Mouse (Mus musculus): Measurements from ENCODE around the gene Gm973.

The Gm973 gene

GRCm38 (mm10) chr1:59549036-59549675 lies 33.1 kb downstream of the Gm973 start:
- H3K36me3 ChIP-seq (ENCODE audit: control insufficient read depth, insufficient read depth, low read length, poor library complexity, severe bottlenecking): no peaks in the 10 kb centered on the region
- H3K27me3 ChIP-seq (ENCODE audit: control insufficient read depth, insufficient read depth, low read length, poor library complexity, severe bottlenecking): no peaks in the 10 kb centered on the region
- DNase-seq (ENCODE audit: low read depth, low spot score): no peak

- no peaks in the 10 kb centered on the region for H3K36me3 ChIP-seq (ENCODE audit: control insufficient read depth, insufficient read depth, low read length, poor library complexity, severe bottlenecking)
- no peaks in the 10 kb centered on the region for H3K27me3 ChIP-seq (ENCODE audit: control insufficient read depth, insufficient read depth, low read length, poor library complexity, severe bottlenecking)
- DNase-seq (ENCODE audit: low read depth, low spot score): no peak
Measured at GRCm38 (mm10) chr1:59550227-59550626, 34.2 kb downstream of the Gm973 start.

DNA sequence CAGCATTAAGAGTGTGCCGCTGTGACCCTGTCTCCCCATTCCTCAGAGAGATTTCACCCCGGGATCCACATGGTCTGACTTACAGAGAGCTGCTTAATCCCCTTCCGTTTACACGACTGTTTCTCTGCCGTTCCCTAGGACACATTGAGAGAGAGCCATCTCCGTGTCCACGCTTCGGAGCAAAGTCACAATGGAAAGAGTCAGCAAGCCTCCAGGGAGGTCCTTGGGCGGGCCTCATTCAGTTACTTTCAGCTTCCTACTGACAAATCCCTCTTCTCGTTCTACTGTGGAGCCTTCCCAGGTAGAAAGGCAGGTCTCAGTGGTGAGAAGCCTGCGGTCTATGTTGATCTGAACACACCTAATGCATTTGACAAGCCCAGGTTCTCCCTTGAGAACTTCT lies 34.9 kb downstream of the Gm973 start:
- Histone ChIP-seq H3K27me3 (ENCODE audit: control insufficient read depth, insufficient read depth, low read length, poor library complexity, severe bottlenecking) (no peaks in the 10 kb centered on the region), H3K36me3 (ENCODE audit: control insufficient read depth, insufficient read depth, low read length, poor library complexity, severe bottlenecking) (no peaks in the 10 kb centered on the region)
- no peak for DNase-seq (ENCODE audit: low read depth, low spot score)

DNA sequence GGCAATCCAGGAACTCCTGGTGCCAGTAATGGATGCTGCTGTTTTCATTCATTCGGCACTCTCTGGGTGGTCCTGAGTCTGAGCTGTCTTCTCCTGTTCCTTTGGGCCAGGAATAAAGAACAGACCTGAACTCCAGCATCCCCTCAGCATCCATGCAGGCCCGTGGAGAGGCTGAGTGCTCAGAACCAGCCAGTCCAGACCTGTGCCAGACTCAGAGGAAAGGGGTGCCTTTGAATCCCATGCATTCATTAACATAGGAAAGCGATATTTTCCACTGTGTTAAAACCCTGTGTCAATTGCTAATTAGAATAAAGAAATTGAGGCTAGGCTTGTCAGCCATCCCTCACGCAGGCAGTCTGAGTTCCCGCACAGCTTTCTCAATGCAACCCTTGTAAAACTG lies 37.6 kb downstream of the Gm973 start:
- H3K36me3 ChIP-seq (ENCODE audit: control insufficient read depth, insufficient read depth, low read length, poor library complexity, severe bottlenecking): no peaks in the 10 kb centered on the region
- H3K27me3 ChIP-seq (ENCODE audit: control insufficient read depth, insufficient read depth, low read length, poor library complexity, severe bottlenecking): no peaks in the 10 kb centered on the region
- DNase-seq (ENCODE audit: low read depth, low spot score): no peak

GRCm38 (mm10) chr1:59563581-59563980 lies 47.5 kb downstream of the Gm973 start:
- Histone ChIP-seq H3K27me3 (ENCODE audit: control insufficient read depth, insufficient read depth, low read length, poor library complexity, severe bottlenecking) (no peaks in the 10 kb centered on the region), H3K36me3 (ENCODE audit: control insufficient read depth, insufficient read depth, low read length, poor library complexity, severe bottlenecking) (no peaks in the 10 kb centered on the region)
- no peak for DNase-seq (ENCODE audit: low read depth, low spot score)

- no peak for DNase-seq (ENCODE audit: low read depth, low spot score)
- Histone ChIP-seq H3K36me3 (ENCODE audit: control insufficient read depth, insufficient read depth, low read length, poor library complexity, severe bottlenecking) (no peaks in the 10 kb centered on the region), H3K27me3 (ENCODE audit: control insufficient read depth, insufficient read depth, low read length, poor library complexity, severe bottlenecking) (no peaks in the 10 kb centered on the region)
Measured at GRCm38 (mm10) chr1:59565804-59566203, 49.7 kb downstream of the Gm973 start.

DNA sequence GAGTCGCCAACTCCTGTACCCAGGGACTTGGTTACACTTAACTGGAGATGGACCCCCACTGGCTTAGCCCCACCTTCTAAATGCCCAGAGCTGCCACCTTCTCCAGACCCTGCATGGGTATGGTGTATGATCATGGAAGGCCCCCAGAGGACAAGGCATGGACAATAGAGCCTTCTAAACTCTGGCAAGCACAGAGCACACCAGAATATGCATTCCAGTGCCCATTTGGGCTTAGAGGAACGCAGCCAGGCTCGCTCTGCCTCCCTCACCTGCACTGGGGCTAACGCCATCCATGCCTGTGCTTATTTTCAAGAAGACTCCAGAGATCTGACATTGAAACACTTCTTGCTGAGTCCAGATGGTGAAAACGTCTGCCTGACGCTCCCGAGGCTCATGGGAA lies 50.2 kb downstream of the Gm973 start:
- Histone ChIP-seq H3K36me3 (ENCODE audit: control insufficient read depth, insufficient read depth, low read length, poor library complexity, severe bottlenecking) (no peaks in the 10 kb centered on the region), H3K27me3 (ENCODE audit: control insufficient read depth, insufficient read depth, low read length, poor library complexity, severe bottlenecking) (no peaks in the 10 kb centered on the region)
- no peak for DNase-seq (ENCODE audit: low read depth, low spot score)

DNA sequence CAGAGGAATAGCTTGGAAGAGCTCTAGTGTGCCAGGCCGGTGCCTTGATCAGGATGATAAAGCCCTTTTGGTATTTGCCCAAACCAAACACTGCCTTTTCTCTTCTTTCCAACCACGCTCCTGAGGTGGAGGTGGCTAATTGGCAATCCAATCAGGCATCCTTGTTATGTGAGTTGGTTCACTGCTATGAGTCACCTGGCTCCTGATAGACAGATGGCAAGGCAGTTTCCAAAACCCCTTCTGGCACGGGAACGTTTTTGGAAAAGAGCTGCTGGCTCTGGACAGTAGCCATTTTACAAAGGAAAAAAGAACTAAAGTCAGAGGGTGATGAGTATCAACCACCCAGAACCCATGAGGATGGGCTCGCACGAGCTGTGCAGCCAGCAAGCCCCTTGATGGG lies 50.9 kb downstream of the Gm973 start:
- H3K27me3 ChIP-seq (ENCODE audit: control insufficient read depth, insufficient read depth, low read length, poor library complexity, severe bottlenecking): no peaks in the 10 kb centered on the region
- DNase-seq (ENCODE audit: low read depth, low spot score): no peak

GRCm38 (mm10) chr1:59567521-59567920 lies 51.5 kb downstream of the Gm973 start:
- no peaks in the 10 kb centered on the region for H3K27me3 ChIP-seq (ENCODE audit: control insufficient read depth, insufficient read depth, low read length, poor library complexity, severe bottlenecking)
- no peaks in the 10 kb centered on the region for H3K36me3 ChIP-seq (ENCODE audit: control insufficient read depth, insufficient read depth, low read length, poor library complexity, severe bottlenecking)
- no peak for DNase-seq (ENCODE audit: low read depth, low spot score)

More for the DNA sequence above, 50.9 kb downstream of the Gm973 start:
- H3K36me3 ChIP-seq (ENCODE audit: control insufficient read depth, insufficient read depth, low read length, poor library complexity, severe bottlenecking): no peaks in the 10 kb centered on the region

DNA sequence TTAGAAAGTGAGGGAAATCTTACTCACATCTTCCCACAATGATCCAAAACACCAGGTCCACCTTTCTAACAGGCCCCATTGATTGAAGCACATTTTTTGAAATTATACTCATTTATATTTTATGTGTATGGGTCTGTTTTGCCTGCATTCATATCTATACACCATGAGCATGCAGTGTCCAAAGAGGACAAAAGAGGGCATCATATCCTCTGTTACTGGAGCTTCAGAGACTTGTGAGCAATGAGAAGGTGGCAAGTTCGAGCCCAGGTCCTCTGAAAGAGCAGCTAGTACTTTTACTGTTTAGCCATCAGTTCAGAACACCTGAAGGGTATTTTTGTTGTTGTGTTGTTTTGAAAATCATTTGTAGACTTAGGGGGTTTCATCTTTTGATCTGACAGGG lies 52.2 kb downstream of the Gm973 start:
- no peak for DNase-seq (ENCODE audit: low read depth, low spot score)

DNA sequence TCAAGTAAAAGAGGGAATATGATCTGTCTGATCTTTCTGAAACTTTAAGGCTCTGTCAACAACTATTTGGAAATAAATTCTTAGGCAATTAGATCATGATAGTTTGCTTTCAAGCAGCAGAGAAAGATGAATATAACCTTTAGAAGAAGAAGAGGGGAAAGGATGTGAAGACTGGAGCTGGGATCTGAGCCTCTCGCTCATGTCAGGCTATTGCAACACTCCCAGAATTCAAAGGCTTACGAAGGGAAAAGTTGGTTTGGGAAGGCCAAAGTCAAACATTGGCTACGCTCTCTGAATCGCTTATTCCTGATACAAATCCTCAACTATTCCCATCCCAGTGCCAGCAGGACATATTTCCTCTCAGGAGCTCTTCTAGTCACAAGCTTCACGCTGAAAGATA lies 53.2 kb downstream of the Gm973 start:
- H3K27me3 ChIP-seq (ENCODE audit: control insufficient read depth, insufficient read depth, low read length, poor library complexity, severe bottlenecking): no peaks in the 10 kb centered on the region
- H3K36me3 ChIP-seq (ENCODE audit: control insufficient read depth, insufficient read depth, low read length, poor library complexity, severe bottlenecking): no peaks in the 10 kb centered on the region
- DNase-seq (ENCODE audit: low read depth, low spot score): no peak

More for the DNA sequence above, 52.2 kb downstream of the Gm973 start:
- Histone ChIP-seq H3K36me3 (ENCODE audit: control insufficient read depth, insufficient read depth, low read length, poor library complexity, severe bottlenecking) (no peaks in the 10 kb centered on the region), H3K27me3 (ENCODE audit: control insufficient read depth, insufficient read depth, low read length, poor library complexity, severe bottlenecking) (no peaks in the 10 kb centered on the region)

DNA sequence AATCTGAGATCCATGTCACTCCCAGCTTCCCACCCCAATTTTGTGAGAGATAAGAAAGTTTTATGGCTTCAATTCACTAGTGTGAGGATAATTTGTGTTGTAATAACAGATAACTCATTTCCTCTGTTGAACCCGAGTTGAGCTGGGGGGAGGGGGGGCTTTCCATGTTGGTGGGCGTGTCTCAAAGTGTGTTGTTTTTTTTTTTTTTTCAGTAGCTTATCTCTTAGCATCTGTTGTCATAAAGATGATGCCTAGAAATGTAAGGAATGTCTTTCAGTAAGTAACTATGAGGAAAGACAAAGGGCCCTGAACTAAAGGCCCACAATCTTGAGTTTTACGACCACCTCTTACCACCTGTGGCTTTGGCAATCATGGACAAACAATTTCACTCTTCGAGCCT lies 54.7 kb downstream of the Gm973 start:
- no peaks in the 10 kb centered on the region for H3K27me3 ChIP-seq (ENCODE audit: control insufficient read depth, insufficient read depth, low read length, poor library complexity, severe bottlenecking)
- no peaks in the 10 kb centered on the region for H3K36me3 ChIP-seq (ENCODE audit: control insufficient read depth, insufficient read depth, low read length, poor library complexity, severe bottlenecking)
- DNase-seq (ENCODE audit: low read depth, low spot score): no peak

GRCm38 (mm10) chr1:59571502-59571901 lies 55.4 kb downstream of the Gm973 start:
- DNase-seq (ENCODE audit: low read depth, low spot score): no peak
- Histone ChIP-seq H3K27me3 (ENCODE audit: control insufficient read depth, insufficient read depth, low read length, poor library complexity, severe bottlenecking) (no peaks in the 10 kb centered on the region), H3K36me3 (ENCODE audit: control insufficient read depth, insufficient read depth, low read length, poor library complexity, severe bottlenecking) (no peaks in the 10 kb centered on the region)

DNA sequence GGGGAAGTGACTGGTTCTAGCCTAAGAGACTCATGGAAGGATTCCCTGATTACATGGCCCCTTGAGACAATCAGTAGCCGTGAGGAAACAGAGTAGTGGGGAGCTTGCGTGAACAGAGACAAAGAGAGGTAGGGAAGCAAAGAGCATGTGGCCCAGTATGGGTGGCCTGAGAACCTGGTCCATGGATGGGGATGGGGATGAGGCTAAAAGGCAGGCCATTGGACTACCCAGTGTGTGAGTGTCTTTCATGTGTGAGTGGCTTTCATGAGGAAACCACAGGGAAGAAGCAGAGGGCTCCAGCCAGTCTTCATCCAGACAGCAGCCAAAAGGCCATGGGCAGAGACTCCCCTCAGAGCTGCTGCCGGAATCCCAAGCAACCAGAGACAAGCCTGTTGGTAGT lies 57.8 kb downstream of the Gm973 start:
- no peaks in the 10 kb centered on the region for H3K27me3 ChIP-seq (ENCODE audit: control insufficient read depth, insufficient read depth, low read length, poor library complexity, severe bottlenecking)
- no peaks in the 10 kb centered on the region for H3K36me3 ChIP-seq (ENCODE audit: control insufficient read depth, insufficient read depth, low read length, poor library complexity, severe bottlenecking)
- DNase-seq (ENCODE audit: low read depth, low spot score): no peak

DNA sequence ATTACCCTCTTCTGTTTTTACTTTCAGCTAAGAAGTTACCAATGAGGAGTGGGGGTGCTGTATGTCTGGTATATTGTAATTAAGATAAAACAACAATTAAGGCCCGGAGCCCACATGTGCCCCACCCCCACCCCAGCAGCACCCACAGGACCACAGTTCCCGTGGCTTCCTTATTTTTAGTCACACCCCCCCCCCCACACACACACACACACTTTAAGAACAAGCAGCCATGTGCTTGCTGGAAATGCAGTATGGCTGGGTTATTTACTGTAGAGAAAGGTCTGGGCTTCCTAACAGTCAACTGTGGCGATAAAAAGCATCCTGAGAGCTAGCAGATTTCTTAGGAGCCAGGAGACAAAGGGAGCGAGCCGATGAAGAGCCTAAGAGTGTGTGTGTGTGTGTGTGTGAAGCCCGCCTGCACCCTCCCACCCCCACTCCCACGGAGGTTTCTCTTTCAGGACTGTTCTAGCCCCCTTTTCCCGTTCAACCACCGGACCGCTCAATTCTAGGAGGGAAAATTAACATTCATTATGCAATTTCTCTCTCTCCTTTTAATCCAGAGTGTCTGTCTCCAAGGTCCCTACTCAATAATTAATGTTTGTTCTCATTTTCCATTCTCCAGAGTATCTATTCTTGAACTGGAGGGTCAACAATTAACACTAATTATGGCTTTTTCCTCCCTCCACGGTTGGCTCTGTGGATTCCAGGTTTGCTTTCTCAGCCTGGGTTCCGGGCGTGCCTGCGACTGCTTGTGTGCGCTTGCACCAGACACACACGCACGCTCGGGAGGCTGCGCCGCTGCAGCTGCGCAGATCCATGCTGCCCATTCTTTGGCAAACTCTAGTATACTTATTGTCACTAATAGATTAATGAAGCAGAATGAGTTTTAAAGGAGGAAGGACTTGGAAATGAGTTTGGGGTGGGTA lies 58.5 kb downstream of the Gm973 start:
- no peaks in the 10 kb centered on the region for H3K36me3 ChIP-seq (ENCODE audit: control insufficient read depth, insufficient read depth, low read length, poor library complexity, severe bottlenecking)
- H3K27me3 ChIP-seq (ENCODE audit: control insufficient read depth, insufficient read depth, low read length, poor library complexity, severe bottlenecking): no peaks in the 10 kb centered on the region
- DNase-seq (ENCODE audit: low read depth, low spot score): no peak
